In the genomic region with DNA sequence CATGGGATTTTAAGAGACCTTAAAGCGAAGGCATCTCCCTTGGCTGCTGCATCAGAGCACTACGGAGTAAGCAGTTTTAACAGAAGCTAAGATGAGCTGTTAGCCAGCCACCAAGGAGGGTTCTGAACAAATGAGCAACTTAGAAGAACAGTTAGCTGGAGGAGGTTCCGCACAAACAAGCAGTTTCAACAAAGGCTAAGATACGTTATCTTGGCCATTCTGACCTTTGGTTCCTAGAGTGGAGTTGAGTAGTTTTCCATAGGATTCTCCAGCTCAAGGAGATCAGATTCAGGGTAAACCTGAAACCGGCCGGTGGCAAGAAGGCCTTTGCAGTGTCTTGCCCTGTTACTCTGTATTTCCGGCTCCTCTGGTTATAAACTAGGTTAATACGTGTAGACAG, we compare ENCODE assay signal across 27 mouse cellular contexts. TPM values are rescaled to one million over a fixed set of nuclear protein-coding genes. Genes with fewer than 3 reads are reported as not detected.
"Had no signal": no experiment of that assay in that cellular context is flagged by ENCODE, and none has a peak within 500 bp of the region (broad histone marks: within the 10 kb centered on the region; RNA-seq: fewer than 3 reads in every experiment).

No protein-coding gene starts in this region.

- ATAC-seq: midbrain, embryonic 13.5 days had no signal

- H3K27me3 ChIP-seq: limb, embryonic 13.5 days; neural tube, embryonic 12.5 days had no signal

- H3K27ac ChIP-seq: limb, embryonic 13.5 days; macrophage; midbrain, embryonic 13.5 days; neural tube, embryonic 12.5 days had no signal

- H3K9ac ChIP-seq: limb, embryonic 13.5 days; midbrain, embryonic 13.5 days; neural tube, embryonic 12.5 days had no signal

- DNase-seq: kidney, adult 18-20 months; kidney, adult 9 months; kidney, postnatal 14 days; kidney, postnatal 4 days; lung, adult 2 months; retina, postnatal 1 day; right cerebral cortex, postnatal 25 days; thymus, postnatal 25 days had no signal

- H3K4me3 ChIP-seq: limb, embryonic 10.5 days; neural tube, embryonic 12.5 days had no signal

- H3K9me3 ChIP-seq: limb, embryonic 10.5 days; limb, embryonic 13.5 days; liver, embryonic 15.5 days; midbrain, embryonic 13.5 days; neural tube, embryonic 12.5 days had no signal

RNA-seq across cellular contexts. Expression of gene Fam24a, which starts 30.5 kb away (rescaled TPM):
- total RNA-seq: layer of hippocampus, adult 18-20 months; layer of hippocampus, postnatal 14 days; left cerebral cortex, adult 8-10 months; left cerebral cortex, postnatal 25 days; liver, adult 2 months; megakaryocyte, adult 5-6 weeks; midbrain, postnatal 0 days; neutrophil, adult 5-6 weeks had no signal
- polyA plus RNA-seq: kidney, embryonic 16.5 days; limb, embryonic 10.5 days; limb, embryonic 13.5 days; liver, adult 2 months; liver, embryonic 15.5 days; lung, adult 2 months; lung, embryonic 16.5 days; macrophage; midbrain, embryonic 13.5 days; midbrain, postnatal 0 days; neural tube, embryonic 12.5 days; spleen, adult 2 months; stomach, embryonic 16.5 days; thymus, postnatal 0 days had no signal

RNA-seq across cellular contexts. Expression of gene Fam24b, which starts 34.8 kb away (rescaled TPM):
- total RNA-seq: layer of hippocampus, postnatal 14 days; left cerebral cortex, adult 8-10 months; left cerebral cortex, postnatal 25 days; liver, adult 2 months; megakaryocyte, adult 5-6 weeks; midbrain, postnatal 0 days; neutrophil, adult 5-6 weeks had no signal
- polyA plus RNA-seq: kidney, embryonic 16.5 days; limb, embryonic 10.5 days; limb, embryonic 13.5 days; liver, embryonic 15.5 days; macrophage; midbrain, postnatal 0 days; neural tube, embryonic 12.5 days; spleen, adult 2 months; stomach, embryonic 16.5 days; thymus, postnatal 0 days had no signal

RNA-seq across cellular contexts. Expression of gene Cuzd1, which starts 42.0 kb away (rescaled TPM):
- total RNA-seq: layer of hippocampus, adult 18-20 months; left cerebral cortex, adult 8-10 months; megakaryocyte, adult 5-6 weeks; midbrain, postnatal 0 days; neutrophil, adult 5-6 weeks had no signal
- polyA plus RNA-seq: kidney, embryonic 16.5 days; limb, embryonic 10.5 days; limb, embryonic 13.5 days; liver, adult 2 months; liver, embryonic 15.5 days; lung, adult 2 months; lung, embryonic 16.5 days; macrophage; midbrain, embryonic 13.5 days; neural tube, embryonic 12.5 days had no signal
